11 mouse cellular contexts compared by ENCODE assay signal in genomic region chr1:73926279-73926678, GRCm38 (mm10).
DNase-seq lines count a peak whose midpoint lies in the region; ATAC-seq and TF ChIP-seq lines count a peak whose summit lies in the region.
"Had no signal": no experiment of that assay in that cellular context is flagged by ENCODE, and none has a peak within 500 bp of the region (broad histone marks: within the 10 kb centered on the region; RNA-seq: fewer than 3 reads in every experiment).

No protein-coding gene starts in this region.

- no peaks in the 10 kb centered on the region for H3K4me1 ChIP-seq in hindbrain, embryonic 16.5 days (ENCODE audit: control insufficient read depth, insufficient read depth, low read depth, low read length)
- H3K4me1 ChIP-seq in hindbrain, embryonic 12.5 days, result no peaks in the 10 kb centered on the region
- H3K4me1 ChIP-seq in midbrain, postnatal 0 days (ENCODE audit: insufficient read depth, low read length), result no peaks in the 10 kb centered on the region
- H3K4me1 ChIP-seq in midbrain, embryonic 10.5 days, result peaks cover 24% of the 10 kb centered on the region

- peak; percentile 55 for TF ChIP-seq CTCF in midbrain, postnatal 0 days (IDR thresholded peaks at IDR 0.05)

- no peaks in the 10 kb centered on the region for H3K9me3 ChIP-seq in hindbrain, embryonic 16.5 days (ENCODE audit: control insufficient read depth, low read length)
- H3K9me3 ChIP-seq in hindbrain, embryonic 12.5 days (replicated peaks), result no peaks in the 10 kb centered on the region
- H3K9me3 ChIP-seq in midbrain, postnatal 0 days (ENCODE audit: low read length), result no peaks in the 10 kb centered on the region
- H3K9me3 ChIP-seq in midbrain, embryonic 10.5 days (replicated peaks), result no peaks in the 10 kb centered on the region

- H3K4me2 ChIP-seq in hindbrain, embryonic 16.5 days (ENCODE audit: low read length), result no peak overlapping the region
- H3K4me2 ChIP-seq in hindbrain, embryonic 12.5 days (replicated peaks), result no peak overlapping the region
- no peak overlapping the region for H3K4me2 ChIP-seq in midbrain, postnatal 0 days (ENCODE audit: low read depth, low read length, poor library complexity, severe bottlenecking)

- no peaks in the 10 kb centered on the region for H3K36me3 ChIP-seq in hindbrain, embryonic 16.5 days (ENCODE audit: control insufficient read depth, insufficient read depth, low read length)
- H3K36me3 ChIP-seq in hindbrain, embryonic 12.5 days, result peaks cover 31% of the 10 kb centered on the region
- no peaks in the 10 kb centered on the region for H3K36me3 ChIP-seq in midbrain, postnatal 0 days (ENCODE audit: insufficient read depth, low read length)
- H3K36me3 ChIP-seq in midbrain, embryonic 10.5 days, result peaks cover 11% of the 10 kb centered on the region

- no peak overlapping the region for H3K9ac ChIP-seq in hindbrain, embryonic 16.5 days (ENCODE audit: low read depth, low read length)
- H3K9ac ChIP-seq in hindbrain, embryonic 12.5 days, result no peak overlapping the region
- H3K9ac ChIP-seq in midbrain, postnatal 0 days (replicated peaks; ENCODE audit: low read length, poor library complexity, severe bottlenecking), result no peak overlapping the region

- H3K27me3 ChIP-seq in hindbrain, embryonic 16.5 days (replicated peaks; ENCODE audit: control insufficient read depth, insufficient read depth, low read length), result no peaks in the 10 kb centered on the region
- H3K27me3 ChIP-seq in hindbrain, embryonic 12.5 days, result no peaks in the 10 kb centered on the region
- H3K27me3 ChIP-seq in midbrain, postnatal 0 days (ENCODE audit: insufficient read depth, low read length), result no peaks in the 10 kb centered on the region
- H3K27me3 ChIP-seq in midbrain, embryonic 10.5 days (ENCODE audit: low read depth, poor library complexity, severe bottlenecking), result no peaks in the 10 kb centered on the region

- H3K27ac ChIP-seq in hindbrain, embryonic 16.5 days (ENCODE audit: low read depth, low read length), result no peak overlapping the region
- H3K27ac ChIP-seq in hindbrain, embryonic 12.5 days, result no peak overlapping the region
- no peak overlapping the region for H3K27ac ChIP-seq in midbrain, postnatal 0 days (ENCODE audit: low read depth, low read length)
- no peak overlapping the region; the same call in 1 of the 2 replicates for H3K27ac ChIP-seq in midbrain, embryonic 10.5 days (replicated peaks)

- H3K4me3 ChIP-seq in hindbrain, embryonic 16.5 days (ENCODE audit: low read length), result no peak overlapping the region
- H3K4me3 ChIP-seq in hindbrain, embryonic 12.5 days, result no peak overlapping the region
- H3K4me3 ChIP-seq in midbrain, postnatal 0 days (ENCODE audit: low read depth, low read length), result no peak overlapping the region
- no peak overlapping the region for H3K4me3 ChIP-seq in midbrain, embryonic 10.5 days

- 59% methylated on average over 7 of the region's 7 CpGs for WGBS in hindbrain, embryonic 16.5 days
- 70% methylated on average over 7 of the region's 7 CpGs for WGBS in hindbrain, embryonic 12.5 days
- WGBS in midbrain, postnatal 0 days, result 57% methylated on average over 7 of the region's 7 CpGs
- 57% methylated on average over 7 of the region's 7 CpGs for WGBS in midbrain, embryonic 10.5 days

- peak; percentile 65 for DNase-seq in CD4-positive, CD25-positive, alpha-beta regulatory T cell, adult 2 months (ENCODE audit: low read depth, low spot score)
- peak; percentile 21 for DNase-seq in midbrain, postnatal 0 days (ENCODE audit: low spot score)
- DNase-seq in midbrain, embryonic 10.5 days (ENCODE audit: low spot score), result no peak
- peak; percentile 65 for DNase-seq in thymus, postnatal 4 days
- DNase-seq in adrenal gland, adult 18-20 months (ENCODE audit: low spot score in 2 of 2), result no peak
- DNase-seq: cerebellum, postnatal 14 days; lung, postnatal 4 days had no signal

- no peak for ATAC-seq in CD4-positive, CD25-positive, alpha-beta regulatory T cell, adult 4 months
- 0 out of 2 replicates have a peak, but pooled peaks have one; percentile 46 for ATAC-seq in hindbrain, embryonic 16.5 days
- ATAC-seq in hindbrain, embryonic 12.5 days (ENCODE audit: low FRiP score), result no peak
- ATAC-seq in midbrain, postnatal 0 days (ENCODE audit: low FRiP score), result no peak
- ATAC-seq: forebrain, embryonic 14.5 days had no signal

Comparison
In these comparisons a context has a peak if more than half of its experiments do, and no peak if none do; other contexts are left out.
1. DNase-seq: peak in CD4-positive, CD25-positive, alpha-beta regulatory T cell, adult 2 months (single experiment), midbrain, postnatal 0 days (single experiment) and thymus, postnatal 4 days (single experiment); none in midbrain, embryonic 10.5 days (single experiment) and adrenal gland, adult 18-20 months (0 of 2).